Mouse (Mus musculus): ENCODE measurements around the gene Blm.

Gene Blm

GRCm38 (mm10) chr7:80464831-80465230 lies 70.1 kb downstream of the Blm start:
- no peak for DNase-seq (ENCODE audit: low read depth in 1 of 2, low spot score in 2 of 2)

DNA sequence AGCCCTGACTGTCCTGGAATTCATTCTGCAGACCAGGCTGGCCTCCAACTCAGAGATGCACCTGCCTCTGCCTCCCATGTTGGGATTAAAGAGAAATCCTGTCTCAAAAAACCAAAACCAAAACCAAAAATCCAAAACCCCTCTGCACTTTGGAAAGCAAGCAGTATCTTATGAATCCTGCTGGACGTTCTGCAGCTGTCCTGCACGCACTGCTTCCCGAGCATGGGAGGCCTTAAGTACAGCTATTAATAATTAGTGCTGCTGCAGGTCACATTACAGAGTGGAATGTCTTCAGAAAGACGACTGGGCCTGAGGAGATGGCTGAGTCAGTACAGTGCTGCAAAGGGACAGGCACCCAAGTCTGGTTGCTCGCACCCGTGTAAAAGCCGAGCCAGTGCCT lies 73.0 kb downstream of the Blm start:
- DNase-seq (ENCODE audit: low read depth in 1 of 2, low spot score in 2 of 2) = no peak

- DNase-seq (ENCODE audit: low read depth in 1 of 2, low spot score in 2 of 2) = no peak
Measured at GRCm38 (mm10) chr7:80460892-80461291, 74.0 kb downstream of the Blm start.

DNA sequence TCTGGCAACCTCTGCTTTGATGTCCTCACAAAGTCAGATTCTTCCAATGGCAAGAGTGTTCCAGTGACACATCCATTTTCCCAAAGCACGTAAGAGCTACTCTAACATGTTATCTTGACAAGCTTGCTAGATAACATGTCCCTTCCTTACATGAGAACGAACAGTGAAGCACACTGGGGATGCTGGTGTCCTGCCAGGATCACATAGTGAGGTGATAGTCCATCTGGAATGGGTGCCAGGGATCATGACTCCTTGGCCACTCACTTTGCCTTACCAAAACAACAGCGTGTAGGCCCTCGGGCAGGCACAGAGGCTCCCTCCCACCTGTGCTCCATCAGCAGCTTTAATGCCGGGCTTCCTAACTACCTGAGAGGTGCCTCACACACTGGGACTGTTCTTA lies 74.7 kb downstream of the Blm start:
- DNase-seq (ENCODE audit: low read depth in 1 of 2, low spot score in 2 of 2) = no peak

DNA sequence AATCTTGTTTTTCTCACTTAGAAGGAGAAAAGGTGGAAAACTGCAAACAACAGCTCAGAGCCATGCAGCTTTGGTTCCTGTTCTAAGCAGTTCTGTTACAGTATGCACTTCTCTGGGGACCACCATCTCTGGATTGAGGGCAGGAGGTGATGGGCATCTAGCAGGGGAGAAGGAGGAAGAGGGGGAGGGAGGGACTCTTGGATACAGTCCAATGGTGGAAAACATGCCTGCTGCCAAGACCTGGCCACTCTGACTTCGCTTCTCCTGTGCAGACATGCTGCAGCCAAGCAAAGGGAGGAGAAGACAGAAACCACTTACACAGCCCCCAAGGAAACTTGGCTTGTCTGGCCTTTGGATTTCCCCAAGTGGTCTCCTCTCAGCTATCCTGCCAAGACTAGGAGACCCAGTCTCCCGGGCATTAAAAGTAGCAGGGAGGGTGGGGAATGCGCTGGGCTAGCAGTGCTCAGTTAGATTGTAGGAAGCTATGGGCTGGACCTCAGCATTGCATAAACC lies 77.0 kb downstream of the Blm start:
- DNase-seq (ENCODE audit: low read depth in 1 of 2, low spot score in 2 of 2) = no peak

DNA sequence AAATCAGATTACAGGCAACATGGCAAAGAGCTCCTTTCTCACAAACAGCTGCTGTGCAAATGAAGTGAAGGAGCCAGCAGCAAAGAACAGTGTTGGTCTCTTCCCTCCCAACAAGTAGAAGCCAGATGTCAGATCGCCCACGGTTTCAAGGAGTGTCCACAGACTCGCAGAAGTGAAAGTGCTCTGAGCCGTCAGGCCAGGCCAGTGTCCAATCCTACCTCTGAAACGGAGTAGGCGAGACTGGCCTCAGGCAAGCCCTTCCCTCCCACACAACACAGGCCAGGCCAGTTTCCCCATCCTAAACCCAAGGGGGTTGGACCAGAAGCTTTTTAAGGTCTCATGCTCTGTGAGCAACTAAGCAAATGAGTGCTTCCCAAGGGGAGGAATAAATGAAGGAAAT lies 77.7 kb downstream of the Blm start:
- DNase-seq (ENCODE audit: low read depth in 1 of 2, low spot score in 2 of 2) = peak; percentile 43 to 48

- no peak for DNase-seq (ENCODE audit: low read depth in 1 of 2, low spot score in 2 of 2)
Measured at GRCm38 (mm10) chr7:80456327-80456726, 78.6 kb downstream of the Blm start.

DNA sequence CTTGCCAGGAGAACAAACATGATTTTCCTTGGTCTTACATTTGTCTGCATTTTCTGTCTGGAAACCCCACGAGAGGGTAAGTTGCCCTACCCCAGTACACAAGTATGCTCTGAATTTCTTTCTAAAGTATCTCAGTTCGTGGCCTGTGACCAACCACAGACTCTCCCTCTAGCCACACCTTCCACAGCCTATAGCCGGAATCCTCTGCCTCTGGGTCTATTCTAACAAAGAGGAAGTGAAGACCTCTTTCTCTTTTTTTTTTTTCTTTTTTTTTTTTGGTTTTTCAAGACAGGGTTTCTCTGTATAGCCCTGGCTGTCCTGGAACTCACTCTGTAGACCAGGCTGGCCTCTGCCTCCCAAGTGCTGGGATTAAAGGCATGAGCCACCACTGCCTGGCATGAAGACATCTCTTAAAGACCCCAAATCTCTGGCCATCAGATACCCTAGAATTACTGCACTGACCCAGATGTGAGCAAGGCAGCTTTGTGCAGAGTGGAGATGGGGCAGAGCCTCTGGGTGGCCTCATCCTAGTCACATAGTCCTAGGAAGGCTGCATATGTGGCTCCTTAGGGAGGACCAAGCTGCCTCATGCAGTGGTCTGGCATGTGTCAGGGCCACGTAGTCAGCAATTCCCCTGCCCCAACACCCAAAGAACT lies 79.3 kb downstream of the Blm start:
- DNase-seq (ENCODE audit: low read depth in 1 of 2, low spot score in 2 of 2) = no peak

DNA sequence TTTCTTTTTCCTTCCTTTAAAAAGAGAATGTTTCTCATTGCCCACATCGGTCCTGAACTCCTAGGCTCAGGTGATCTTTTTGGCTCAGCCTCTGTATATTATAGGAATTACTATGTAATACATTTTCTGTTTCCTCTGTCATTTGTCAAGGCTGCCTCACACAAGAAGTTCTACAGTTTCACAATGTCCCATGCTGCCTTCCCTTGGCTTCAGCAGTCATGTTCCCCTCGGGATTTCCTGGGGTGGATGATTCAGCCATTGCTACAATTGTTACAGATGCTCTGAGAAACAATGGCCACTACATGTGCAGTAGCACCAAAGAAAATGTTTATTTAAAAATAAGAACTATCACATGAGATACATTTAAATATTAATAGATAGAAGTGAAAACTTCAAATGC lies 80.1 kb downstream of the Blm start:
- DNase-seq (ENCODE audit: low read depth in 1 of 2, low spot score in 2 of 2) = no peak

GRCm38 (mm10) chr7:80453997-80454396 lies 80.9 kb downstream of the Blm start:
- no peak for DNase-seq (ENCODE audit: low read depth in 1 of 2, low spot score in 2 of 2)

- no peak for DNase-seq (ENCODE audit: low read depth in 1 of 2, low spot score in 2 of 2)
Measured at GRCm38 (mm10) chr7:80453121-80453520, 81.8 kb downstream of the Blm start.

- no peak for DNase-seq (ENCODE audit: low read depth in 1 of 2, low spot score in 2 of 2)
Measured at GRCm38 (mm10) chr7:80452241-80452640, 82.7 kb downstream of the Blm start.

DNA sequence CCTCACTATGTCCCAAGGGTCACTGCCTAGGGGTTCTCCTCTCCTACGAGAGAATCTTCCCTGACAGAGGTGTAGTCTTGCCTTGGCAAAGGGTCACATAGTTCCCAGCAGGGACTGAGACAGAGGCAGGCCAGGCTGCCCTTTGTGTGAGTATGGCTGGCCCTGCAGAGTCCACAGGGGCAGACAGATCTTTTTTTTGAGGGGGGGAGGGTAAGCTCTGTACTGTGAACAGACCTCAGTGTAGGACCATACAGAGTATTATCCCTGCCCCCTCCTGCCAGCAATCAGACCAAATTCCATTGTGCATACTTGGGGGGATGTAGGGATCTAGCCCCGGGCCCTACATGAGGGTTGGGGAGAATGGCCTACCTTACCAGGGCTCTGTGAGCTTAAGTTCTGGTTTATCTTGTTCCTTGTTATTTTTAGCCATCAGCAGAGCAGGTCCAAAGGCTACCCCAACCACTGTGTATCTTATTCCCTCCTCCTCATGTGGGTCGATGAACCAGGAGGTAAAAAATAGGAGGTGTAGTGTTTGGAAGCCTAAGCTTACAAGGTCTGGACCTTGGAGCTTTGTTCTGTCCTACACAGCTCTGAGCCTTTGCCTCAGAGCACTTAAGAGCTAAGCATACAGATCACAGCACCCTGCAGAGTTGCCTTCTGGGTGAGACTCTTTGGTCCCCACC lies 83.2 kb downstream of the Blm start:
- DNase-seq (ENCODE audit: low read depth in 1 of 2, low spot score in 2 of 2) = no peak

DNA sequence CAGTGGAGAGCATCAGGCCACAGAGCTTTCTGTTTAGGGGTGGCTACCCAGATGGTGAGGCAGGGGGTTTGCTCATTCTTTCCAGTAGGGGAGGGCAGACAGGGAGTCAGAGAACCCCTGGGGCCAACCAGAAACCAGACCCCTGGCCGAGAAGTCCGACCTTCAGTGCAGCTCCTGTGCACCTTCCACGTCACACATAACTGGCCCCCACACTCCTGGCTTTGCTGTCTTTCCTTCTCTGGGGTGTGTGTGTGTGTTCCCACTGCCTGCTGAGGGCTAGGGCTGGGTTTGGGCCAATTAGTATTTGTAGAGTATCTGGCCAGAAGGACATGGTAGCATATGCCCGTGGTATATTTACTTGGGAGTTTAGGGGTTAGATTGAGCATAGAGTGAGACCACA lies 84.6 kb downstream of the Blm start:
- no peak for DNase-seq (ENCODE audit: low read depth in 1 of 2, low spot score in 2 of 2)

GRCm38 (mm10) chr7:80449620-80450091 lies 85.3 kb downstream of the Blm start:
- no peak for DNase-seq (ENCODE audit: low read depth in 1 of 2, low spot score in 2 of 2)

- no peak for DNase-seq (ENCODE audit: low read depth in 1 of 2, low spot score in 2 of 2)
Measured at GRCm38 (mm10) chr7:80447336-80447735, 87.6 kb downstream of the Blm start.

GRCm38 (mm10) chr7:80446221-80446878 lies 88.6 kb downstream of the Blm start:
- no peak for DNase-seq (ENCODE audit: low read depth in 1 of 2, low spot score in 2 of 2)

GRCm38 (mm10) chr7:80445492-80445891 lies 89.4 kb downstream of the Blm start:
- DNase-seq (ENCODE audit: low read depth in 1 of 2, low spot score in 2 of 2) = no peak

DNA sequence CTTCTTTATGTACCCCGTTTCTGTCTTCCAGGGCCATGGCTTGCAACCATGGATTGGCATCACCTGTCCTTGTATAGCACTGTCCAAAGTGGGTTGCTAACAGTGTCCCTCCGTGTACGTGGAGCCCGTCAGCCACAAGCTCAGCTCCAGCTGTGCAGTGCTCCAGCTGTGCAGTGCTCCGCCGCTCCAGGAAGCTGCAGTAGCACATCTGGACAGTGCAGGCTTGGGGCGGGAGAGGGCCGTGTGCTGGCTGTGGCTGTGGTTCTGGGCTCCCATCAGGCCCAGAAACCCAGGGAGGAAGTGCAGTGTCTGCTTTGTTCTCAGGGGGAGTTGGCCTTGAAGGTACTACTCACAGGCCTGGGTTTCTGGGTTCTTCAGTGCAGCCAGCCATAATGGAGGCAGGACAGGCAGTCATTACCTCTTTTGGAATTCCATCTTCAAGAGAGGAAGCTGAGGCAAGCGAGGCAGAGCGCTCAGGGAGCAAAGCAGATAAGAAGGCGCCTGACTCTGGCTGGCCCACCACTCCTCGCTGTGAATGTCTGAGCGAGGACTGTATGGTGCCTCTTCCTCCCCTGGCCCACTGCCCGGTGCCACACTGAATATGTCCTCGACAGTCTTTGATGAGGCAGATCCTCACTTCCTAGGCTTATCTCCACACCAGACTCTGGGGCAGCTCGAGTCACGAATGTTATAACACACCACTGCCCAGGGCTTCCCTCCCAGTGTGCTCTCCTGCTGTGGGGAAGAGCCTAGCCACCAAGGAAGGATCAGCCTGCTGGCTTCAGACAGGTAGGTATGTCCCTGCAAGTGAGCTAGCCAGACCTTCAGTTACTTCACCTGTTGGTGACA lies 90.3 kb downstream of the Blm start:
- no peak for DNase-seq (ENCODE audit: low read depth in 1 of 2, low spot score in 2 of 2)

GRCm38 (mm10) chr7:80443124-80443523 lies 91.8 kb downstream of the Blm start:
- DNase-seq (ENCODE audit: low read depth in 1 of 2, low spot score in 2 of 2) = no peak
